Mouse (Mus musculus): ENCODE results near the gene Tmem169.

Gene Tmem169

GRCm38 (mm10) chr1:72286904-72287303, 2.7 kb downstream of the Tmem169 start:
- DNase-seq (ENCODE audit: low read depth) = no peak

DNA sequence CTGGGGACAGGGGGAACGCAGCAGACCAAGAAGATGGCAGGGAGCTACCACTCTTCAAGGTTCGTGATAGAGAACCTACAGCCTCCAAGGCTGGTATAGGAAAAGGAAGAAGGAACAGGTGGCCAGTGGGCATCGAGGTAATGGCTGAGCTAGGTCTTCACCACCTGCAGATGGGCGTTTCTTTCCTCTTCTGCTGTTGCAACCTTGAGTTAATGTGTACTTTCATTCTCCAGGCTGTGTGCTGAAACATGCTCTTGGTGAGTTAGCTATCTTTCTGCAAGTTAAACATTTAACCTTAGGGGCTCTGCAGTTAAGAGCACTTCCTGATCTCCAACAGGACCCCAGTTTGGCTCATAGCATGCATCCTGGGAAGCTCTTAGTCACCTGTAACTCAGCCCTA, 3.7 kb downstream of the Tmem169 start:
- no peak for DNase-seq (ENCODE audit: low read depth)

DNA sequence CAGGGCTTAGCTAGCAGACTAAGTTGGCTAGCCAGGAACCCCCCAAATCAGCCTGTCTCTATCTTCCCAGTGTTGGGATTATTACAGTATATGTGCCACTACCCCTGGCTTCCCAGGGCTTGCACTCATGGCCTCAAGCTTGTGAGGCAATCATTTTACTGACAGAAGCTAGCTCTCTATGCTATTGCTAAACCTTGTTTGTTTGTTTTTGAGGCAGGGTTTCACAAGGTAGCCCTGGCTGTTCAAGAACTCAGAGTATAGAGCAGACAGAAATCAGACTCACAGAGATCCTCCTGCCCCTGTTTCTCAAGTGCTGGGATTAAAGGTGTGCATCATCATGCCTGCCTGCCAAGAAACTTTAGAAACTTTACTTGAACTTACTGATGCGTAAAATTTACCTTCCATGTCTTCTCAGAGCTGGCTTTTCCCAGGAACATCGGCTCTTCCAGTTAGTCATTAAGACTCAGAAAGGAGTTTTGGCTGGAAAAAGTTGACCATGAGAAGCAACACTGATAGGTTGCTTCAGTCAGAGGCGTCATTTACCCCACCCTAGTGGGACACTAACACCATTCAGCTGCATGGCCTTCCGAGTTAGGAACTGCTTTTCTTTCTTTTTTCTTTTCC, 4.5 kb downstream of the Tmem169 start:
- DNase-seq (ENCODE audit: low read depth) = no peak

DNA sequence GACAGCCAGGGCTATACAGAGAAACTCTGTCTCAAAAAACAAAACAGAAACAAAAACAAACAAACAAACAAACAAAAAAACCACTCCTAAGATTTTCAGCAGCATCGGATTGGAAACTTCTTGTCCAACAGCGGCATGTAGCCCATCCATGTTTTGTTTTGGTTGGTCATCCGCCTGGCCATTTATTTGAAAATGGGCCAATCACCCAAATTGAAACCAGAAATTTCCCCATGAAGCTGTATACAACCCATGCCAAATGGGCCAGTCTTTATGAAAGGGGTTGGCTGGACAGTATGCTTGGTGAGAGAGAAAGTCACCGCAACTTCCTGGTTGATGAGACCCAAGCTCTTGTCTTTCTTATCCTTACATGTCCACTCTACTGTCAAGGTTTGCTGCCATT, 6.7 kb downstream of the Tmem169 start:
- no peak for DNase-seq (ENCODE audit: low read depth)

DNA sequence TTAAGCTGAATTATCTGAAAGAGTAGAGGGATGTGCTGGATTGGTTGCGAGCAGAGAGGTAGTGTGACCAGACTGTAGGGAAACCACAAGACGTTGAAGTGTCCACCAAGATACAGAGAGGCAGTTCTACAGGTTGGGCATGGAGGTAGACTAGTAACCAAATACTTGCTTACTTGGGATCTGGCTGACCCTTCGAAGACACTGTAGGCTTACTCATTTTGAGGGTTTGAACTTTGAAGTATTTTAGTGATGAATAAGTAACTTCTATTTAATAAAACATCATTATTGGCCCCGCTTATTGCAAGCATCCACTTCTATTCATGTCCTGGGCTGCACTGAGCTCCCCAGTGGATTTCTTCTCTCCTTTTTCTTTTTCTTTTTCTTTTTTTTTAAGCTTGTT, 7.3 kb downstream of the Tmem169 start:
- DNase-seq (ENCODE audit: low read depth) = no peak

DNA sequence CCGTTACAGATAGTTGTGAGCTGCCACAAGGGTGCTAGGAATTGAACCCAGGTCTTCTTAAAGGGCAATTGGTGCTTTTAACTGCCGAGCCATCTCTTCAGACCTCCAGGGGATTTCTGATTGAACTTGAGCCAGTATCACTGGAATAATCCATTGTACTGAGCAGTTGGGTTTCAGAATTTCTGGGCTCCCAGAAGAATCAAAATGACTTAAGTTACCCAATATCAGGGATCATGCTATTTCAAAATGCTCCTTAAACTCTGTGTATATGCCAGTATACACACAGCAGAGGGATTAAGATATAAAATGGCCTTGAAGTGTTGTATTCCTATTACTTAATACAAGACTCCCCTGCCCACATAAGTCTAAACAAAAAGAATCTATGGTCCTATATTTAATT, 7.8 kb downstream of the Tmem169 start:
- no peak for DNase-seq (ENCODE audit: low read depth)

- no peak for DNase-seq (ENCODE audit: low read depth)
These were observed 9.9 kb downstream of the Tmem169 start for GRCm38 (mm10) chr1:72293869-72294663.

GRCm38 (mm10) chr1:72295746-72296145, 11.6 kb downstream of the Tmem169 start:
- DNase-seq (ENCODE audit: low read depth) = no peak

DNA sequence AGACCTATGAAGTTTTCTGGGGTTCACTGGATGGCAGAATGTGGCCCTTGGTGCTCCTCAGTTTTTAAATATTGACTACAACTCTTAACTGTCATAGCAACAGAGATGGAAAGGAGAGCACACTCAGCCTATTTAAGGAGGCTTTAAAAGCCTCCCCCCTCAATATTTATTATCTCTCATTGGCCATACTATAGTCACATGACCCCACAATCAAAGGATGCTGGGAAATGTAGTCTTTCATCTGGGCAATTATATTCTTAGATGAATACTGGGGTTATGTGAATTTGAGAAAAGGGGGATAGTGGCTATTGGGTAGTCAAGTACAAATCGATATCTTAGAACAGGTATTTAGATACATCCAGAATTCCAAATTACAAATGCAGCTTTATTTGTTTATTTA, 17.7 kb downstream of the Tmem169 start:
- DNase-seq (ENCODE audit: low read depth) = no peak

- DNase-seq (ENCODE audit: low read depth) = no peak
These were observed 22.1 kb downstream of the Tmem169 start for GRCm38 (mm10) chr1:72306241-72306640.

- no peak for DNase-seq (ENCODE audit: low read depth)
These were observed 22.6 kb downstream of the Tmem169 start for GRCm38 (mm10) chr1:72306679-72307181.

GRCm38 (mm10) chr1:72307317-72307798, 23.2 kb downstream of the Tmem169 start, which contains the start of gene Xrcc5:
Xrcc5 (plus strand) TSS chr1:72307421.
- DNase-seq (ENCODE audit: low read depth) = peak; percentile 97

DNA sequence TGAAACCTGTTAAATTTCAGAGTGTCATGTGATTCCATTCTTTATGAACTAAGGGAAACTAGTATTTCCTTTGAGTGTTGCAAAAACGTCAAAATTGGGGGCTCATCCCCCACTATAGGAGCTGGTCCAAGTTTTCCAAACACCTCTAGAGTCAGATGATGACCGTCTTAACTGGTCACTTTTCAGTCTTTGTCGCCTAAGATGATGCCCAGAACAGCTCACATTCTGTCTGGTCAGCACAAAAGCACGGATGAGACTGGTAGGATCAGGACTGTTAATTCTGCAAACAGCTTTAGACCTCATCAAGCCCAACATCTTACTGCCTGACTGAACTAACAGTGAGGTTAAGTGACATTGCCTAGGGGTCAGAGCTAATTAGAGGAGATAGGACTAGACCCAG, 24.8 kb downstream of the Tmem169 start:
- no peak for DNase-seq (ENCODE audit: low read depth)

GRCm38 (mm10) chr1:72309744-72310424, 25.7 kb downstream of the Tmem169 start:
- DNase-seq (ENCODE audit: low read depth) = no peak

DNA sequence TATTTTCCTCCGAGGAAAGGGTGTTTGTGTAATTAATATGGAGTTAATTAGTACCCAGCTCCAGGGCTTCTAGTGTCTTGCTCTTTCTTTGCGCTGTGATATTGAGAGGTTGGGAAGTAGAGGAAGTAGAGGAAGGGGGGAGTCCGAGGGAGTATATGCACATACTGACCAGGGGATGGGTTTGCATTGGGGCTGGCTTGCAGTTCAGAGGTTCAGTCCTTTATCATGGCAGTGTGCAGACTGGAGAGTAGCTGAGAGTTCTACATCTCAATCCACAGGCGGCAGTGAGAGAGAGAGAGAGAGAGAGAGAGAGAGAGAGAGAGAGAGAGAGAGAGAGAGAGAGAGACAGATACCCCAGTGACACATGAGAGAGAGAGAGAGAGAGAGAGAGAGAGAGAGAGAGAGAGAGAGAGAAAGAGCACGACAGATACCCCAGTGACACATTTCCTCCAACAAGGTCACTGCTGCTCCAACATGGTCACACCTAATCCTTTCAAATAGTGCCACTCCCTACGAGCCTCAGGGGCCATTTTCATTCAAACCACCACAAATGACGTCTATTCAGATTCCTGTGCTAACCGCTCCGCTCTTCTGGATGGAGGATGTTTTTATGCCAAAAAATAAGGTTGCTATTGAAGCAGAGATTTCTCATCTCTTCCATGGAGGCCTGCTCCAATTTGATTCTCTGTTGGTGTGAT, 28.7 kb downstream of the Tmem169 start:
- DNase-seq (ENCODE audit: low read depth) = no peak

DNA sequence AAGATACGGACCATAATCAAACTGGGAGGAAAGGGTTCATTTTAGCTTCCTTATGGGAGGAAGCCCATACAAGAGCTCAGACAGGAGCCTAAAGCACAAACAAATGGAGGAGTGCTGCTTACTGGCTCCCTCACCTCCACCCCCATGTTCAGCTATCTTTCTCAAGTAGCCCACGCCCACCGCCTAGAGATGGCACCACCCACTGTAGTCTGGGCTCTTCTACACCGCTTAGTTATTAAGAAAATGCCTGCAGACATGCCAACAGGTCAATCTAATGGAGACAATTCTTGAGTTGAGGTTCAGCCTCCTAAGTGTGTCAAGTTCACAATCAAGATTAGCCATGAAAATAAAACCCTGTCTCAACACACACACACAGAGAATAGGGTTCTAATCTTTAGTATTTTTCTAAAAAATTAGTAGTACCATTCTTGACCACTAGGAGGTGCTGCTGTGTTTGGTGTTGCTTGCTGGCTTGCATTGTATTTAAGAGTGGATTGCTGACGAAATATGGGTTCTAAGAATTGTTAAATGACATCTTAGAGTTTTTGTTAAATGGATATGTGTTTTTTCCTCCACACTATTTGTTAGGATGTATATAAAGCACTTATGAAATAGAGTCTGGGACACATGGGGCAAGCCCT, 29.4 kb downstream of the Tmem169 start:
- DNase-seq (ENCODE audit: low read depth) = peak; percentile 71

DNA sequence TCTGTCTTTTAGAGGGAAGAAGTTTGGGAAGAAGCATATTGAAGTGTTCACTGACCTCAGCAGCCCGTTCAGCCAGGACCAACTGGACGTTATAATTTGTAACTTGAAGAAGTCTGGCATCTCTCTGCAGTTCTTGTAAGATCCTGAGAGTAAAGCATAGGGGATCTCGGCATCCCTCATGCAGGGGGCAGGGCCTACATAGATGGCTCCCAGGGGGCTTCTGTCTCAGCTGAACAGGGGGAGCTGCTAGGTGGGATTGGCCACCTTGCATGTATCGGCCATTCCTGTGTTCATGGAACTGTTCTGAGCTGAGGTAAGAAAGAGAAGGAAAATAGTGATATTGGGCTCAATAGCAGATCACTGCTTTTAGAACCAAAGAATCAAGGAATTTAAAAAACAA, 31.3 kb downstream of the Tmem169 start:
- no peak for DNase-seq (ENCODE audit: low read depth)

- no peak for DNase-seq (ENCODE audit: low read depth)
These were observed 32.2 kb downstream of the Tmem169 start for GRCm38 (mm10) chr1:72316409-72316808.

DNA sequence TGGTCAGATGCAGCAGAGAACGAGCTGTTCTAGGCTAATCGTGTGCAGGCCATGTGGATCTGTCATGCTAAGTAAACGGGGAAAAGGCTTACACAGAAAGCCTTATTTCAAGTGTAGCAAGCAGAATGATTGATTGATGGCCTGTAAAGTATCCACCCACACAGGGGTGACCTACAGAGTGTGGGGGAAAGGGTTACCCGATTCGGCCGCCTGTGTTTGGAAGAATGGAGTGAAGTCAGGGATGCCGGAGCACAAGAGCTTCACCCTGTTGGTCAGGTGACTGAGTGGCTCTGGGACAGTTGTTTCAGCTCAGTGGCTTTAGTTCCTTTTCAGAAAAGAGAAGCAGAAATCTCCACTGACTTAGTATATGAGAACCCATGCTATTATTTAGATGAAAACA, 32.7 kb downstream of the Tmem169 start:
- no peak for DNase-seq (ENCODE audit: low read depth)

GRCm38 (mm10) chr1:72320759-72321158, 36.6 kb downstream of the Tmem169 start:
- no peak for DNase-seq (ENCODE audit: low read depth)

DNA sequence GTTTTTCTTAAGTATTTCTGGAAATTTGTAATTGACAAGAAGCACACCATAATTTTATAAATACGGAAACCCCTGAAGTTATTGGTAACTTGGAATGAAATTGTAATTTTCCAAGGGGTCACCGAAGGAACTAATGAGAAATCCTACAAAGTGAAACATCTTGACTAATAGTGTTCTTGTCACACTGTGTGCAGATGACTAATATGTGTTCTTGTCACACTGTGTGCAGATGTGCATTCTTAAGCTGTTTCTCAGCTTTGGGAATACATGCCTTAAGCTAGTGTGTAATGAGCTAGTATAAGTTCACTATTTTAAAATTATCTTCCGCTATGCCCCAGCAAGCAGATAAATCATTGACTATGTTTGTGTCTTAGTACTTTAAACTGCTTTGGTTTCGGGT, 39.1 kb downstream of the Tmem169 start:
- DNase-seq (ENCODE audit: low read depth) = no peak

Measured in naive thymus-derived CD4-positive, alpha-beta T cell, adult 2 months (primary cell).